Mouse (Mus musculus): Measurements from ENCODE around the gene Klk1b8. TPM values are rescaled to one million over a fixed set of nuclear protein-coding genes. Genes with fewer than 3 reads are reported as not detected.
"Not testable (repeated sequence)": the region's sequence is repeated elsewhere in the genome, so short reads cannot be mapped to it uniquely, and the experiment has no call there.

Klk1b8 gene
- total RNA-seq (2021), result not detected

DNA sequence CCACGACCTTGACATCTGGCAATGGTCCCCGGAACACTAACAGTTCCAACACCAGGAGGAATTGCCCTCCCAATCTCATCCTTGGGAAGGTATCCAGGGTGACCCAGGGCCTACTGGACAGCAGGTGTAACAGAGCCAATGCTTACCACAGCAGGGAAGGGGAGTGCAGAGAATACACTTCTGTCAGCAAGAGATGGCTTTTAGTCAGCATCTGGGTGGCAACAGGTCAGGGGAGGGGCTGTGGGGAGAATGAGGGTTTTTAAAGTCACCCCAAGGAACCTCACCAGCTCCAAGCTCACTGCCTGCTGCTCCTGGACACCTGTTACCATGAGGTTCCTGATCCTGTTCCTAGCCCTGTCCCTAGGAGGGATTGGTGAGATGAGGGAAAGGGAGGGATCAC is at the start of gene Klk1b8:
Gene Klk1b8, plus strand, starts transcription at position 301 of the 400 bp plus-strand sequence.
- DNase-seq (ENCODE audit: low spot score), result no peak
- intact Hi-C loops (cut with DNase I), result no loop called here

- intact Hi-C loops (cut with DNase I), result no loop called here
- no peak for DNase-seq (ENCODE audit: low spot score)
These were observed 35.6 kb upstream of the Klk1b8 start for GRCm38 (mm10) chr7:43914821-43915220.

- intact Hi-C loops (cut with DNase I), result no loop called here
These were observed 32.0 kb upstream of the Klk1b8 start for GRCm38 (mm10) chr7:43918426-43918825.

GRCm38 (mm10) chr7:43918871-43919270 is 31.6 kb upstream of the Klk1b8 start:
- no peak for DNase-seq (ENCODE audit: low spot score)
- intact Hi-C loops (cut with DNase I), result no loop called here

More at GRCm38 (mm10) chr7:43918426-43918825, 32.0 kb upstream of the Klk1b8 start:
- no peak for DNase-seq (ENCODE audit: low spot score)

DNA sequence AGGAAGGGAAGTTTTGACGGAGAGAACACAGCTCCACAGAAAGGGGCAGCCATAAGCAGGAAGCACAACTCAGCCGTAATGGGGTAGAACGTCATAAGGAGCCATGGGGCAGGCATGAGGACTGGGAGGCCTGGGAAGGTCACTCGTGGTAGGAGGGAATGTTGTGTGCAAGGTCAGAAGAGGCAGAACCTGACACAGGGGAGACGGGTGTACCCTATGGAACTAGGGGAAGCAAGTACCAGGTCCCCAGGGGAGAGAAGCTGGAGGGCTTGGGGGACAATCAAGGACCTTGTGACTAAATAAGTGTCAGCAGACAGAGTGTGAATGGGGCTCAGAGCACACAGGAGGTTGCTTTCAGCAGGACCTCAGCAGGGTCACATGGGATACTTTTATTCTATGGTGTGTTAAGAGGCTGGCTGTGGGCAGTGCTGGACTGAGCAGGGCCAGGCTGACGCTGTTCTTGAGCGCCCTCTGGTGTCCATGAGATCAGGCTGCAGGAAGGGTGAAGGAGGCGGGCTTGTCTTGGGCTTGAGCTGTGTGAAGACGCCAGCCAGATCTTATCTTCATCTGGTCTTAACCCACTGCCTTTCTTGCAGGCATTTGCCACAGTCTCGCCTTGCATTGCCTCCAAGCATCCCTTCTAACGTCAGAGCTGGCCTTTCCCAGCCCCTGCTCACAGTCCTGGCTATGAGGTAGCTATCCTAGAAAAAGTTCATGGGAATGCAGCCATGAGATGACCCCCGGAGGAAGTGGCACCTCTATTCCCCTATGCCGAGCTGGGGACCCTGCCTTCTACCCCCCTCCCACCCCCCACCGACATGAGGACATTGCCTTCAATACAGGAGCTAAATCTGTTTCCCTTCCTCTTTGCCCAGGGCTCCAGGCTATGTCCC is 30.7 kb upstream of the Klk1b8 start:
- no peak for DNase-seq (ENCODE audit: low spot score)
- intact Hi-C loops (cut with DNase I), result no loop called here

GRCm38 (mm10) chr7:43920582-43920981 is 29.9 kb upstream of the Klk1b8 start:
- intact Hi-C loops (cut with DNase I), result no loop called here
- no peak for DNase-seq (ENCODE audit: low spot score)

- intact Hi-C loops (cut with DNase I), result no loop called here
- no peak for DNase-seq (ENCODE audit: low spot score)
These were observed 29.4 kb upstream of the Klk1b8 start for GRCm38 (mm10) chr7:43921087-43921486.

DNA sequence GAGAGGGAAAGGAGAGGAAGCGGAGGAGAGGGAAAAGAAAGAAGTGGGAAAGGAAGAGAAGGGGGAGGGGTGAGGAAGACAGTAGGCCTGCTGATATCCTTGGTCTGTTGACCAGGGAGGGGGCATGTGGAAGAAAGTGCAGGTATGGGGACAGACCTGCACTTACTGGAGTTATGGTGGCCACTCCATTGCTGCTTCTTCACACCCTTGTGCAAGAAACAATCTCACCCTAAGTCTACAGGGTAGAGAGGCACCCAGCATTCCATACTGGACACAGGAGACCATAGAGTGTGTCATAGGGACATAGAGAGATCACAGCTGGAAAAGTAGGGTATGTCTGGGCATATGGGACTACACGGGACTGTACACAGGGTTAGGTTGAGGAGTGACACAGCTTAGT is 28.5 kb upstream of the Klk1b8 start:
- intact Hi-C loops (cut with DNase I), result no loop called here
- DNase-seq (ENCODE audit: low spot score), result no peak

GRCm38 (mm10) chr7:43925985-43926384 is 24.5 kb upstream of the Klk1b8 start:
- DNase-seq (ENCODE audit: low spot score), result no peak
- intact Hi-C loops (cut with DNase I), result no loop called here

DNA sequence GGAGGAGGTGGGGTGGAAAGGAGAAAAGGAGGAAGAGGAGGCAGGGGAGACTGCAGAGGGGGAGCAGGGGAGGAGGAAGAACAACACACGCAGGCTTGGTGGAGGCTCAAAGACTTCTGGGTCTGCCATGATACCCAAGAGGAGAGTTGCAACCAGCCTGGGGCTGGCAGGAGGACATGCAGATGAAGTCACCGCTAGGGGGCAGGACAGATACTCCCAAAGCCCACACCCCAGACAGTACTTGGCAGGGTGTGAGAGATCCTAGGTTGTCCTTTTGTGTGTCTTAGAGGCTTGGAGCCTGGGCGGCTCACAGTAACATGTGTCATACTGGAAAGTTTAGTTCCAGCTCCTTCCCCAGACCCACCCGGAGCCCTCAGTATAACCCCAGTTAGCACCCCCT is 21.9 kb upstream of the Klk1b8 start:
- intact Hi-C loops (cut with DNase I), result no loop called here
- no peak for DNase-seq (ENCODE audit: low spot score)

GRCm38 (mm10) chr7:43932337-43932736 is 18.1 kb upstream of the Klk1b8 start:
- DNase-seq (ENCODE audit: low spot score), result no peak
- intact Hi-C loops (cut with DNase I), result no loop called here

- intact Hi-C loops (cut with DNase I), result no loop called here
These were observed 17.0 kb upstream of the Klk1b8 start, which contains the start of gene Klk15 for GRCm38 (mm10) chr7:43933440-43933839. TSS of gene Klk15 (plus strand) at chr7:43933740.

DNA sequence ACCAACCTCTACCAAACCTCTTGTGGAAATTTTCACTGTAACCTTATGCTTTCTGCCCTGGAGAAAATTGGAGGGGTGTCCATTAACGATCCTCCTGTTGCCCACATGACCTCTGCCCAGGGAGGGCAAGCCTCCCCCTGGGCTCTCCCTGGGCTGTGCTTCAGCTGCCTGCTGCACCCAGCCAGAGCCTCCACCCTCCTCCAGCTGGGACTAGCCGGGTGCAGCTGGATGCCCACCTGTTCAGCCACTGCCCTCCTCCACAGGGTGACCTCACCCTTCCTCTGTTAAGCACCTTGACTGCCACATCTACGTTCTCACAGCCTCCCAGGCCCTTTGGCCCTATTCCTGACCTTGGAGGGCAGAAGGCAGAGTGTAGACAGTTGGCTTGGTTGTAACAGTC is 15.7 kb upstream of the Klk1b8 start:
- intact Hi-C loops (cut with DNase I), result no loop called here
- DNase-seq (ENCODE audit: low spot score), result no peak

More at GRCm38 (mm10) chr7:43933440-43933839, 17.0 kb upstream of the Klk1b8 start, which contains the start of gene Klk15:
- DNase-seq (ENCODE audit: low spot score), result no peak

DNA sequence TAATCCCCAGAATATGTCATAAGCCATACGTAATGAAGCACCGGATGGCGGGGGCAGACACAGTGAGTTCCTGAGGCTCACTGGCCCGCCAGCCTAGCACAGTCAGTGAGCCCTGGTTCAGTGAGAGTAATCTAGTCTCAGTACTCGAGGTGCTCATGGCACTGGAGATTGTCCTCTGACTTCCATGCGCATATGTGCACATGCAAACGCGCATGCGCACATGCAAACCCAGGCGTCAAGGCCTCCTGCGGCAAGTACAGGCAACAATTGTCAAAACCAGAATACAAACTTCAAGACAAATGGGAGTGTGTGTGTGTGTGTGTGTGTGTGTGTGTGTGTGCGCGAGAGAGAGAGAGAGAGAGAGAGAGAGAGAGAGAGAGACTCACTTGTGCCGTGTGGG is 13.9 kb upstream of the Klk1b8 start:
- DNase-seq (ENCODE audit: low spot score), result no peak
- intact Hi-C loops (cut with DNase I), result no loop called here

DNA sequence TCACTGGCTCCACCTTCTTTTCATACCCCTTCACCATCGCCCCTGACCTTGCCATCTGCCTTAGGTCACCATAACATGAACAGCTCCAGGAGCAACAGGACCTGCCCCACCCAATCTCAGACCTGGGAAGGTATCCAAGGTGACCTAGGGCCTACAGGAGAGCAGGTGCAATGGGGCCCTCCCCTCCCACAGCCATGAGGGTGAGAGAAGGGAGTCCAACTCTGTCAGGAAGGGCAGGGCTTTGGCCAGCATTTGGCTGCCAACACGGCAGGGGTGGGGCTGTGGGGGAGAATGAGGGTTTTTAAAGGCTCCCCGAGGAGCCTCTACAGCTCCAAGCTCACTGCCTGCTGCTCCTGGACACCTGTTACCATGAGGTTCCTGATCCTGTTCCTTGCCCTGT is 8.2 kb upstream of the Klk1b8 start:
- DNase-seq (ENCODE audit: low spot score); intact Hi-C loops (cut with DNase I): not testable (repeated sequence)

- no peak for DNase-seq (ENCODE audit: low spot score)
- intact Hi-C loops (cut with DNase I), result no loop called here
These were observed 5.7 kb upstream of the Klk1b8 start for GRCm38 (mm10) chr7:43944727-43945264.

DNA sequence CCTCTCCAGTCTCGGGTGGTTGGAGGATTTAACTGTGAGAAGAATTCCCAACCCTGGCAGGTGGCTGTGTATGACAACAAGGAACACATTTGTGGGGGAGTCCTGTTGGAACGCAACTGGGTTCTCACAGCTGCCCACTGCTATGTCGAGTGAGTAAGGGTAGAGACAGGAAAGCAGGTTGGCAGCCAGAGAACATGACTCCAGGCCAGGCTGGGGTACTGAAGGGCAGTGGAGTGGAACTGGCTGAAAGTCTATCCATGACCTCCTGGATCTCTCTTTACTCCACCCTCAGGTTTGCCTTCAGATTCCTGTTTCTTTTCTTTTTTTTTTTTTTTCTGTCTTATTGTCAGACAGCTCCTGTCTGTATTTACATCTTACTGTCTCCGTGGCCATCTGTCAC is 2.2 kb downstream of the Klk1b8 start:
- intact Hi-C loops (cut with DNase I), result no loop called here
- DNase-seq (ENCODE audit: low spot score), result no peak

- no peak for DNase-seq (ENCODE audit: low spot score)
- intact Hi-C loops (cut with DNase I), result no loop called here
These were observed 16.0 kb downstream of the Klk1b8 start, which contains the start of gene Klk1b1 for GRCm38 (mm10) chr7:43966451-43966850. TSS of gene Klk1b1 (plus strand) at chr7:43966751.

GRCm38 (mm10) chr7:43967058-43967457 is 16.6 kb downstream of the Klk1b8 start:
- no peak for DNase-seq (ENCODE audit: low spot score)
- intact Hi-C loops (cut with DNase I), result no loop called here

DNA sequence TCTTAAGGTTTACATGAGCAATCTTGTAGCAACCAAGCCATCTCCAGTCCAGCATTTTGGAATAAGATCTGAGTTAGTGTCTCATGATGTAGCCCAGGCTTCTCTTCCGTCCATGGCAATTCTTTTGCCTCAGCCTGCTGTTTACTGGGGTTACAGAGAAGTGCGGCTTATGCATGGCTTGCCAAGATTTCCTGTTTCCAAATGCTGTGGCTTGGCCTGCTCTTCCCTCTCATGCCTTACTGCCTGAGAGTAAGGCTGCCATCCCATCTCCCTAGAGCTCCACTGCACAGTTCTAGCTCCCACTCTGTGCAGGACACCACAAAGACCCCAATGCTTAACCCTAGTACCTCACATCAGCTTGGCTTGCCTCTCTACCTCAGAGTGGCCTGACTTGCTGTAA is 17.1 kb downstream of the Klk1b8 start:
- intact Hi-C loops (cut with DNase I), result no loop called here

DNA sequence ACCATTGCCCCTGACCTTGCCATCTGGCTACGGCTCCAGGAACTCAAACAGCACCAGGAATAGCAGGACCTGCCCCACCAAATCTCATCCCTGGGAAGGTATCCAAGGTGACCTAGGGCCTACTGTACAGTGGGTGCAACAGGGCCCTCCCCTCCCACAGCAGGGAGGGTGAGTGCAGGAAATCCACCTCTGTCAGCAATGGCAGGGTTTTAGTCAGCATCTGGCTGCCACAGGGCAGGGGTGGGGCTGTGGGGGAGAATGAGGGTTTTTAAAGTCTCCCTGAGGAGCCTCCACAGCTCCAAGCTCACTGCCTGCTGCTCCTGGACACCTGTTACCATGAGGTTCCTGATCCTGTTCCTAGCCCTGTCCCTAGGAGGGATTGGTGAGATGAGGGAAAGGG is 25.3 kb downstream of the Klk1b8 start, which contains the start of gene Klk1b9:
Gene Klk1b9, plus strand, starts transcription at position 301 of the 400 bp plus-strand sequence.
- intact Hi-C loops (cut with DNase I); DNase-seq (ENCODE audit: low spot score): not testable (repeated sequence)

More for the DNA sequence above, 17.1 kb downstream of the Klk1b8 start:
- no peak for DNase-seq (ENCODE audit: low spot score)
